Mouse (Mus musculus) granulocyte monocyte progenitor cell, adult 5-6 weeks (primary cell): ENCODE measurements around the gene Grk5. TPM values are rescaled to one million over a fixed set of nuclear protein-coding genes. Genes with fewer than 3 reads are reported as not detected.
A peak's percentile ranks its signal among the peaks of the same experiment; 100 is the strongest.

Experiments
- ATAC-seq: replicated peaks from 2 replicates; pipeline ENCODE4 v1.8.0; 2016; ENCODE audit warnings: mild to moderate bottlenecking, moderate TSS enrichment, inconsistent platforms; ENCODE audit not compliant: poor library complexity, severe bottlenecking
- total RNA-seq, 2 experiments: library from RNA; stranded (forward) in 1 of 2; stranded (reverse) in 1 of 2; fragments of 200-712, 200-1000 nt in 1 of 2; fragments of >200 nt in 1 of 2; fragmentation: Nextera tagmentation in 1 of 2; gene quantifications; 2 replicates each; pipeline ENCODE4 v1.2.3; 2014 to 2017

Gene Grk5
- total RNA-seq, 2 experiments from 2014 or later = 0.52 to 1.1 TPM

- ATAC-seq = peak; percentile 99
Observed at GRCm38 (mm10) chr19:61140342-61141206, 251.0 kb downstream of the Grk5 start, which contains the start of gene Zfp950. TSS of gene Zfp950 (minus strand) at chr19:61140840.

GRCm38 (mm10) chr19:61141299-61141698 lies 251.8 kb downstream of the Grk5 start:
- no peak for ATAC-seq

Other genes starting within 250 kb of the Grk5 start
- 1.3 and 3.8 TPM in 2 replicates for gene Nanos1, start 133.8 kb upstream of the Grk5 start, total RNA-seq (2014; fragmentation: Nextera tagmentation)
- gene Nanos1, start 133.8 kb upstream of the Grk5 start, total RNA-seq (2017) = 1.2 and 1.4 TPM in 2 replicates
- 269 and 272 TPM in 2 replicates for gene Eif3a, start 99.1 kb upstream of the Grk5 start, total RNA-seq (2014; fragmentation: Nextera tagmentation)
- 334 and 405 TPM in 2 replicates for gene Eif3a, start 99.1 kb upstream of the Grk5 start, total RNA-seq (2017)
- 27.0 and 54.3 TPM in 2 replicates for gene Fam45a, start 78.2 kb upstream of the Grk5 start, total RNA-seq (2014; fragmentation: Nextera tagmentation)
- gene Fam45a, start 78.2 kb upstream of the Grk5 start, total RNA-seq (2017) = 19.8 and 19.9 TPM in 2 replicates
- gene Sfxn4, start 28.3 kb upstream of the Grk5 start, total RNA-seq (2014; fragmentation: Nextera tagmentation) = 2.6 and 4.4 TPM in 2 replicates
- gene Sfxn4, start 28.3 kb upstream of the Grk5 start, total RNA-seq (2017) = 2.6 and 2.8 TPM in 2 replicates
- 98.9 and 99.6 TPM in 2 replicates for gene Prdx3, start 15.2 kb upstream of the Grk5 start, total RNA-seq (2014; fragmentation: Nextera tagmentation)
- 89.8 and 96.0 TPM in 2 replicates for gene Prdx3, start 15.2 kb upstream of the Grk5 start, total RNA-seq (2017)